Mouse (Mus musculus) heart, embryonic 12.5 days (tissue): ENCODE results near the gene Tescl. TPM values are rescaled to one million over a fixed set of nuclear protein-coding genes. Genes with fewer than 3 reads are reported as not detected.

Experiments
- ATAC-seq: fragments of 200-750 bp; cut with Nextera tagmentation; 2 replicates; pipeline ENCODE4 v1.8.0; 2017; ENCODE audit warnings: moderate TSS enrichment, moderate library complexity; ENCODE audit not compliant: insufficient number of reproducible peaks, low FRiP score
- H3K27ac ChIP-seq: fragments of 300-500 bp; sonication (generic); 2 replicates; pipeline ENCODE4 v1.5.1; 2016; ENCODE audit warnings: mild to moderate bottlenecking, moderate library complexity; ENCODE audit not compliant: poor library complexity, severe bottlenecking
- H3K27me3 ChIP-seq: fragments of 300-500 bp; sonication (generic); replicated peaks from 2 replicates; pipeline ENCODE4 v1.6.1; 2016; ENCODE audit warnings: mild to moderate bottlenecking, moderate library complexity
- H3K36me3 ChIP-seq: fragments of 300-500 bp; sonication (generic); 2 replicates; pipeline ENCODE4 v1.6.1; 2016; ENCODE audit warnings: mild to moderate bottlenecking, moderate library complexity
- H3K4me1 ChIP-seq: fragments of 300-500 bp; sonication (generic); replicated peaks from 2 replicates; pipeline ENCODE4 v1.6.1; 2016; ENCODE audit warnings: mild to moderate bottlenecking
- H3K4me2 ChIP-seq: fragments of 300-500 bp; sonication (generic); 2 replicates; pipeline ENCODE4 v1.6.1; 2016; ENCODE audit warnings: mild to moderate bottlenecking, moderate library complexity
- H3K4me3 ChIP-seq: fragments of 300-500 bp; sonication (generic); 2 replicates; pipeline ENCODE4 v1.5.1; 2016; ENCODE audit warnings: mild to moderate bottlenecking
- H3K9ac ChIP-seq: fragments of 300-500 bp; sonication (generic); 2 replicates; pipeline ENCODE4 v1.6.1; 2016; ENCODE audit warnings: mild to moderate bottlenecking, moderate library complexity
- H3K9me3 ChIP-seq: fragments of 300-500 bp; sonication (generic); replicated peaks from 2 replicates; pipeline ENCODE4 v1.6.1; 2016; ENCODE audit warnings: mild to moderate bottlenecking, moderate library complexity
- WGBS: fragments of 180-500 bp; shearing (Covaris S2); methylation state at CpG from one replicate; pipeline ENCODE4 v1.1.7; 2016; 5-methylcytosine and 5-hydroxymethylcytosine counted together
- polyA plus RNA-seq: library from polyadenylated mRNA; unstranded; fragments of >200 nt; fragmentation: Nextera tagmentation; extraction: Ambion mirVana; gene quantifications from 2 replicates; pipeline ENCODE4 v1.2.1, GENCODE M21; 2016

Gene Tescl
- polyA plus RNA-seq, result 0.31 TPM in 1 of 2 replicates, not detected in the other

DNA sequence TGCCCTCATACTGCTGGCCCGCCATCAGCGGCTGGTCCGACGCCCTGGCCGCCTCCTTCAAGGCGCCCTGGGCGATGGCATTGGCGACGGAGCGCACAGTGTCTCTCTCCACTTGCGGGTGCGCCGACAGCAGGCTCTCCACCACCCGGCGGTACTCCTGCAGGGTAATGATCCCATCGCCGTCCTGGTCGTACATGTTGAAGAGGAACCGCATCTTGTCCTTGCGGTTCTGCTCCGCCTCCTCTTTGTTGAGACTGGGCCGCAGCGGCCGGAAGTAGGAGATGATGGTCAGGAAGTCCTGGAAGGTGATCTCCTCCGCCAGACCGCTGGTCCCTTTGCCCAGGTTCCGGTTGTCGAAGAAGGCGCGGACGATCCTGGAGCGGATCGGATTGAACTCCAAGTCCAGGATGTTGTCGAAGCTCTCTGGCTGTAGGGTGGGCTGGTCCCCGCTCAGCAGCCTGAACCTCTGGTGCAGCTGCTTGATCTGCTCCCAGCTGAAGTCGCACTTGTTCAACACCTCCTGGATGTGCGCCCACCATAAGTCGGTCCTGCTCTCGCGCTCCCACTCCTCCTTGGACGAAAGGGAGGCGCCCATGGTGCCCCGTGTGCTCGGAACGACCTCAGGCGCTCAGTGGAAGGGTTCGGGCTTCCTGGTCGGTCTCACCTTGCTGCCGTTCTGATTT is at the start of gene Tescl:
Gene Tescl, minus strand, starts transcription at position 633 of the 683 bp plus-strand sequence.
- 31% methylated on average over 49 of the region's 49 CpGs for WGBS
- H3K36me3 ChIP-seq, result no peaks in the 10 kb centered on the region
- ATAC-seq, result no peak
- peak within 1 kb of the TSS; percentile 24 for H3K4me3 ChIP-seq
- no peak within 1 kb of the TSS for H3K27ac ChIP-seq
- peak within 1 kb of the TSS; percentile 51 for H3K4me2 ChIP-seq
- no peaks in the 10 kb centered on the region for H3K4me1 ChIP-seq
- peaks cover 11% of the 10 kb centered on the region for H3K9me3 ChIP-seq
- H3K27me3 ChIP-seq, result peaks cover 32% of the 10 kb centered on the region
- H3K9ac ChIP-seq, result no peak within 1 kb of the TSS

DNA sequence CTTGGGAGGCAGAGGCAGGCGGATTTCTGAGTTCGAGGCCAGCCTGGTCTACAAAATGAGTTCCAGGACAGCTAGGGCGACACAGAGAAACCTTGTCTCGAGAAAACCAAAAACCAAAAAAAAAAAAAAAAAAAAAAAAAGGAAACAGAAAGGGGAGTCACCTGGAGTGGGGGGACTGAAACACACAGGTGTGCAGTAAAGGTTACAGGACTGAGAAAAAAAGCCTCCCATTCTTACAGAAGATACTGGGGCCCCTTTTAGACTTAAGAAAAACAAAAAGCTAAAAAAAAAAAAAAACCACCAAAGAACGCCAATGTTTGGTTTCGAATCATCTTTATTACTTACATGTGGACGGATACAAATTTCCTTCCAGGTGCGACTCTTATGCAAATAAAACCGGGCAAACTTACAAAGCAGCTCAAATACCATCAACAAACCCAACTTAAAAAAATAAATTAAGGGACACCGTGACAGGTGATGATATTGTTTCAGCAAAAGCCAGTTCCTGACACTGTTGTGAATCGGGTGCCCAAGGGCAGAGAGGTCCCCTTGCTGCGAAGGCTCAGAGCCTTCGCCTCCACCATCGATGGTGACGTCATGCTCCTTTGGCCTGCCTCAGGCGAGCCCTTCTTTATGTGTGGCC is 49.1 kb upstream of the Tescl start:
- WGBS, result 79% methylated on average over 16 of the region's 16 CpGs
- Histone ChIP-seq H3K36me3 (no peaks in the 10 kb centered on the region), H3K4me2 (0 out of 2 replicates have a peak overlapping the region, but pooled peaks have one; percentile 0), H3K4me1 (0 out of 2 replicates have a peak, but pooled peaks cover 7% of the 10 kb centered on the region), H3K9ac (no peak overlapping the region), H3K27ac (no peak overlapping the region), H3K9me3 (no peaks in the 10 kb centered on the region), H3K27me3 (peaks cover 19% of the 10 kb centered on the region), H3K4me3 (no peak overlapping the region)
- ATAC-seq, result no peak

- ATAC-seq, result no peak
- Histone ChIP-seq H3K27ac (no peak overlapping the region), H3K9ac (no peak overlapping the region)
Measured at GRCm38 (mm10) chr7:24380370-24380769, 46.6 kb upstream of the Tescl start.

DNA sequence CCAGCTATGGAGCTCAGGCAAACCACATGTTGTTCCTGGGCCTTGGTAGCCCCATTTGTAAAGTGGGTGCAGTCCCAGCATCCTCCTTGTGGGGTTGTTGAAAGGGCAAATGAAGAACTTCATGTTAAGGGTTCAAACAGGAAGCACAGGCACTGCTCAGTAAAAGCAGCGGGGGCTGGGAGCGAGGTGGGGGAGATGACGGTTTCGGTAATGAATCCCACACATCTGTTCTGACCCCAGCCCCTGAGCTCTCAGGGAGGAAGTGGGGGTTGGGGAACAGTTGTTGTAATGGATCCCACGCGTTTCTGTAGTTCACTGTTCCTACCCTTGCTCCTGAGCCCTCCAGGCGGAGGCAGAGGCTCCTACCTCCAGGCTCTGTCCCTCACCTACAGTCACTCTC is 46.2 kb upstream of the Tescl start:
- Histone ChIP-seq H3K4me2 (no peak overlapping the region), H3K27ac (no peak overlapping the region), H3K36me3 (no peaks in the 10 kb centered on the region), H3K4me3 (no peak overlapping the region), H3K9ac (no peak overlapping the region), H3K9me3 (no peaks in the 10 kb centered on the region), H3K4me1 (peaks cover 14% of the 10 kb centered on the region), H3K27me3 (peaks cover 19% of the 10 kb centered on the region)
- WGBS, result 49% methylated on average over 7 of the region's 7 CpGs
- ATAC-seq, result no peak

More at GRCm38 (mm10) chr7:24380370-24380769, 46.6 kb upstream of the Tescl start:
- H3K4me2 ChIP-seq, result no peak overlapping the region
- 67% methylated on average over 2 of the region's 2 CpGs for WGBS
- peaks cover 14% of the 10 kb centered on the region for H3K4me1 ChIP-seq
- no peaks in the 10 kb centered on the region for H3K9me3 ChIP-seq
- no peaks in the 10 kb centered on the region for H3K36me3 ChIP-seq
- H3K27me3 ChIP-seq, result peaks cover 19% of the 10 kb centered on the region
- no peak overlapping the region for H3K4me3 ChIP-seq

DNA sequence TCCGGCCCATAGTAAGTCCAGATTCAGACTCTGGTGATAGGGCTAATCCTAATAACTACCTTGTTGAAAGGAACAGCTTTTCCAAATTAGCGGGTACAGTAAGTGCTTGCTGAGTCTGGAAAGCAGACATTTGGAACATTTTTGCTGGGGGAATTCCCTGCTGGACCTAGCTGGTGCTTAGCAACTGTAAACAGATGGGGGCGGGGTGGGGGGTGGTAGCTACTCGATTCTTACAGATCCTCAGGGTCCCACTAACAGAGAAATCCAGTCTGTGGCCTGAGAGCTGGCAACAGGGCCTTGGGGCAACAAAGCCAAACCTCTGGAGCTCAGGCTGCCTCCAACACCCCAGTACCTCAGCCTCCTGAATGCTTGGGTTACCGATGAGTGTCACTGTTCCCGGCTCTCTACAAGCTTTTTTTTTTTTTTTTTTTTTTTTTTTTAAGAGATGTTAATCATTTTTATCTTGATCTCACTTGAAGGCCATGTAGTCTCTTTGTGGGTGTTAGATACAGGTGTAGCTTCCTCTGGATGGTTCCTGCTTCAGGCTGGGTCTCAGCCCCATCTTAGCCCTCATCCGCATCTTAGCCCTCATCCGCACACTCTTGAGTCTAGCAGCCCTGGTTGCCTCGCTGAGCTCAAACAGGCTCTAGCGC is 44.4 kb upstream of the Tescl start:
- ATAC-seq, result no peak

DNA sequence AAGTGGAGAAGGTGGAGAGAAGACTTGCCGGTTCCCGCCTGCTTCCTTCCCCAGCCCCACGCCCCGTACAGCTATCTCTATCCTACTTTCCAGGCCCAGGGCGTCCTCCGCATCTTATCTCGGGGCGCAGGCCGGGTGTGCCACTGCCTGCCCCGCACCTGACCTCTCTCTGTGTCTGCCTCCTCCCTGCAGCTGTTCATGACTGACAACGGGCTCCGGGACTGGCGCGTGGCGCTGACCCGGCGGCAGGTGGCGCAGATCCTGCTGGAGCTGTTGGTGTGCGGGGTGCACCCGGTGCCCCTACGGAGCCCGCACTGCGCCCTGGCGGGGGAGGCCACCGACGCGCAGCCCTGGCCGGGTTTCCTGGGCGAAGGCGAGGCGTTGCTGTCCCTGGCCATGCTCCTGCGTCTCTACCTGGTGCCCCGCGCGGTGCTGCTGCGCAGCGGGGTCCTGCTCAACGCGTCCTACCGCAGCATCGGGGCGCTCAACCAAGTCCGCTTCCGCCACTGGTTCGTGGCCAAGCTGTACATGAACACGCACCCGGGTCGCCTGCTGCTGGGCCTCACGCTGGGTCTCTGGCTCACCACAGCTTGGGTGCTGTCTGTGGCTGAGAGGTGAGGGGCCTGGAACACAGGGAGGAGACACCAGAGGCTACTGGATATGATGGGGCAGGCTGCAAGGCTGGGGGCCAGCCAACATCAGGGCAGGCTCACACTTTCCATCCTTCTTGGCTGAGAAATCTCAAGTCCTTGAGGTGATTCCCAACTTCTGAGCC is 43.5 kb upstream of the Tescl start:
- no peaks in the 10 kb centered on the region for H3K36me3 ChIP-seq
- H3K27me3 ChIP-seq, result peaks cover 21% of the 10 kb centered on the region
- WGBS, result 4% methylated on average over 49 of the region's 49 CpGs
- peak; percentile 93 for ATAC-seq
- peak overlapping the region; percentile 44 for H3K4me3 ChIP-seq
- peak overlapping the region; percentile 56; the same call in 1 of the 2 replicates for H3K27ac ChIP-seq
- peaks cover 29% of the 10 kb centered on the region for H3K4me1 ChIP-seq
- H3K9me3 ChIP-seq, result no peaks in the 10 kb centered on the region
- H3K4me2 ChIP-seq, result peak overlapping the region; percentile 75
- peak overlapping the region; percentile 66 for H3K9ac ChIP-seq

More for the DNA sequence above, 44.4 kb upstream of the Tescl start:
- no peaks in the 10 kb centered on the region for H3K9me3 ChIP-seq
- no peak overlapping the region for H3K4me2 ChIP-seq
- H3K27me3 ChIP-seq, result peaks cover 16% of the 10 kb centered on the region; the same call in 1 of the 2 replicates
- peaks cover 20% of the 10 kb centered on the region for H3K4me1 ChIP-seq
- H3K27ac ChIP-seq, result no peak overlapping the region
- no peak overlapping the region for H3K9ac ChIP-seq
- no peaks in the 10 kb centered on the region for H3K36me3 ChIP-seq
- WGBS, result 72% methylated on average over 10 of the region's 10 CpGs
- H3K4me3 ChIP-seq, result 0 out of 2 replicates have a peak overlapping the region, but pooled peaks have one; percentile 5

- Histone ChIP-seq H3K27me3 (peaks cover 17% of the 10 kb centered on the region), H3K4me1 (peaks cover 29% of the 10 kb centered on the region), H3K9ac (no peak overlapping the region), H3K4me3 (no peak overlapping the region), H3K9me3 (no peaks in the 10 kb centered on the region), H3K27ac (peak overlapping the region; percentile 40), H3K4me2 (peak overlapping the region; percentile 75), H3K36me3 (no peaks in the 10 kb centered on the region)
- ATAC-seq, result no peak
- 85% methylated on average over 8 of the region's 8 CpGs for WGBS
Measured at GRCm38 (mm10) chr7:24376456-24376855, 42.7 kb upstream of the Tescl start.

- Histone ChIP-seq H3K4me1 (peaks cover 31% of the 10 kb centered on the region), H3K4me2 (peak overlapping the region; percentile 50), H3K36me3 (no peaks in the 10 kb centered on the region), H3K27ac (peak overlapping the region; percentile 75), H3K9me3 (no peaks in the 10 kb centered on the region), H3K9ac (no peak overlapping the region), H3K4me3 (peak overlapping the region; percentile 22; the same call in 1 of the 2 replicates), H3K27me3 (peaks cover 33% of the 10 kb centered on the region)
- WGBS, result 43% methylated on average over 17 of the region's 20 CpGs
- ATAC-seq, result no peak
Measured at GRCm38 (mm10) chr7:24373538-24374379, 40.0 kb upstream of the Tescl start.

- peak overlapping the region; percentile 50 for H3K4me2 ChIP-seq
Measured at GRCm38 (mm10) chr7:24372786-24373185, 39.0 kb upstream of the Tescl start.

GRCm38 (mm10) chr7:24372300-24372699 is 38.6 kb upstream of the Tescl start:
- Histone ChIP-seq H3K9me3 (no peaks in the 10 kb centered on the region), H3K4me3 (peak overlapping the region; percentile 17), H3K4me2 (peak overlapping the region; percentile 50), H3K27ac (peak overlapping the region; percentile 75), H3K36me3 (no peaks in the 10 kb centered on the region), H3K4me1 (peaks cover 27% of the 10 kb centered on the region), H3K27me3 (peaks cover 29% of the 10 kb centered on the region), H3K9ac (peak overlapping the region; percentile 34; the same call in 1 of the 2 replicates)
- WGBS, result 56% methylated on average over 4 of the region's 11 CpGs
- peak; percentile 62 for ATAC-seq

More at GRCm38 (mm10) chr7:24372786-24373185, 39.0 kb upstream of the Tescl start:
- Histone ChIP-seq H3K27me3 (peaks cover 29% of the 10 kb centered on the region), H3K4me3 (peak overlapping the region; percentile 17; the same call in 1 of the 2 replicates), H3K27ac (peak overlapping the region; percentile 75), H3K9ac (peak overlapping the region; percentile 34), H3K36me3 (no peaks in the 10 kb centered on the region), H3K4me1 (peaks cover 31% of the 10 kb centered on the region), H3K9me3 (no peaks in the 10 kb centered on the region)
- no peak for ATAC-seq
- WGBS, result 62% methylated on average over 4 of the region's 4 CpGs
